Mouse (Mus musculus): ENCODE data around the gene Mllt3. TPM values are rescaled to one million over a fixed set of nuclear protein-coding genes. Genes with fewer than 3 reads are reported as not detected.

Gene Mllt3
- polyA plus RNA-seq (2014; fragmentation: Nextera tagmentation; extraction: Ambion mirVana), result 72.4 and 77.3 TPM in 2 replicates

DNA sequence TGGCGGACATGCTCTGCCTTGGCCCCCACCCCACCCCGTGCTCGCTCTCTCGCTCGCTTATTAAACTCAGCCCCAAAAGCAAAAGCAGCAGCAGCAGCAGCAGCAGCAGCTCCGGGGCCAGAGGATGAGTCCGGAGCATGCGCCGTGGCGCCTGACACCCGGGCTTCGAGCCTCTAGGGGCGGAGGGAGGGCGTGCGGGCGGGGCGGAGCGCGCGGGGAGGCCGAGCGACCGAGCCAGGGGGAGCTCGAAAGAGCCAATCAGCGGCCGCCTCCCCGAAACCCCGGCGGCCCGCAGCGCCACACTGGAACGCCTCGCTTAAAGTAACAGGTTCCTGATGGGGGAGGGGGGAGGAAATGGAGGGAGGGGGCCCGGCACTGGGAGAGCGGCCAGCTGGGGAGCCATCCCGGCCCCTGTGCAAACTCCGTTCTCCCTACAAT is at the start of gene Mllt3:
Gene Mllt3 (minus strand): TSS at position 149 of the 438 bp plus-strand sequence.
- Histone ChIP-seq H3K4me1 (ENCODE audit: control insufficient read depth, insufficient read depth, low read length) (peaks cover 13% of the 10 kb centered on the region), H3K9me3 (ENCODE audit: control insufficient read depth, low read length) (no peaks in the 10 kb centered on the region), H3K4me2 (ENCODE audit: low read depth) (peak within 1 kb of the TSS; percentile 81), H3K27me3 (ENCODE audit: control insufficient read depth, insufficient read depth, low read length) (no peaks in the 10 kb centered on the region), H3K27ac (ENCODE audit: low read depth, low read length) (peak within 1 kb of the TSS; percentile 95), H3K9ac (ENCODE audit: low read length) (peak within 1 kb of the TSS; percentile 91), H3K4me3 (ENCODE audit: low read depth, low read length) (peak within 1 kb of the TSS; percentile 79), H3K36me3 (ENCODE audit: control insufficient read depth, insufficient read depth, low read length) (no peaks in the 10 kb centered on the region; the same call in 1 of the 2 replicates)
- WGBS, result under 1% methylated on average over 26 of the region's 37 CpGs
- DNase-seq (ENCODE audit: low spot score), result peak; percentile 98
- peak; percentile 88 for ATAC-seq (ENCODE audit: insufficient read depth, low FRiP score, low TSS enrichment)

DNA sequence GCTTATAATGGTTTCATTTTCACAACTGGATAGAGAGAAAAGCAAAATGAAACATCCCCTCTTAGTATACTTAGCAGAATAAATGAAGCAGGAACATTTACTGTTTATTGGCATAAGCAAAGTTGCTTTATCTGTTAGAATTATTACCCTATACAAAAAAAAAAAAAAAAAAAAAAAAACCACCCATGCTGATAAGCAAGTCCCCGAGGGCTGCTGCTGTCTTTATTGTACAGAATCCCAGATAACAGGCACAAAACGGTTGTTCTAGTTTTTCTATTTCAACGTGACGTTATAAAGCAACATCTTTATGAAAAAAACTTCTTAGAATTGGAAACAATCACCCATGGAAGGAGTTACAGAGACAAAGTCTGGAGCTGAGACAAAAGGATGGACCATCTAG is 49.2 kb upstream of the Mllt3 start:
- ATAC-seq (ENCODE audit: insufficient read depth, low FRiP score, low TSS enrichment) (no peak), DNase-seq (ENCODE audit: low spot score) (no peak)
- no peak overlapping the region for H3K9ac ChIP-seq (ENCODE audit: low read length)
- no peak overlapping the region for H3K4me3 ChIP-seq (ENCODE audit: low read depth, low read length)
- H3K9me3 ChIP-seq (ENCODE audit: control insufficient read depth, low read length), result no peaks in the 10 kb centered on the region
- no peaks in the 10 kb centered on the region for H3K27me3 ChIP-seq (ENCODE audit: control insufficient read depth, insufficient read depth, low read length)
- 88% methylated on average over 4 of the region's 4 CpGs for WGBS
- no peak overlapping the region for H3K27ac ChIP-seq (ENCODE audit: low read depth, low read length)
- no peaks in the 10 kb centered on the region for H3K36me3 ChIP-seq (ENCODE audit: control insufficient read depth, insufficient read depth, low read length)
- H3K4me2 ChIP-seq (ENCODE audit: low read depth), result no peak overlapping the region
- H3K4me1 ChIP-seq (ENCODE audit: control insufficient read depth, insufficient read depth, low read length), result no peaks in the 10 kb centered on the region

DNA sequence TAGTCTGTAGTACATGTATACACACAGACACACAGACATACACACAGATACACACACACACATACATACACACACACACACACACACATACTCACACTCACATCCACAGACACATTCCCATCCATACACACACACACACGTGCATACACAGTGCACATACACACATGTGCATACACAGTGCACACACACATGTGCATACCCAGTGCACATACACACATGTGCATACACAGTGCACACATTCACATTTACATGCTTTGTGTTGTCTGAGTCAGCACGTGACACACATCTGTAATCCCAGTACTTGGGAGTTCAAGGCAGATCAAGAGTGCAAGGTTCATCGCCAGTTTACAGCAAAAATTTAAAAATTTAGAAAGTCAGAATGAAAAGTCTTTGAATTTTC is 48.7 kb upstream of the Mllt3 start:
- ATAC-seq (ENCODE audit: insufficient read depth, low FRiP score, low TSS enrichment) (no peak), DNase-seq (ENCODE audit: low spot score) (no peak)
- H3K36me3 ChIP-seq (ENCODE audit: control insufficient read depth, insufficient read depth, low read length), result no peaks in the 10 kb centered on the region
- H3K27ac ChIP-seq (ENCODE audit: low read depth, low read length), result no peak overlapping the region
- H3K4me1 ChIP-seq (ENCODE audit: control insufficient read depth, insufficient read depth, low read length), result no peaks in the 10 kb centered on the region
- H3K27me3 ChIP-seq (ENCODE audit: control insufficient read depth, insufficient read depth, low read length), result no peaks in the 10 kb centered on the region
- no peak overlapping the region for H3K4me3 ChIP-seq (ENCODE audit: low read depth, low read length)
- 95% methylated on average over 3 of the region's 3 CpGs for WGBS
- H3K9ac ChIP-seq (ENCODE audit: low read length), result no peak overlapping the region
- H3K9me3 ChIP-seq (ENCODE audit: control insufficient read depth, low read length), result no peaks in the 10 kb centered on the region
- H3K4me2 ChIP-seq (ENCODE audit: low read depth), result no peak overlapping the region

DNA sequence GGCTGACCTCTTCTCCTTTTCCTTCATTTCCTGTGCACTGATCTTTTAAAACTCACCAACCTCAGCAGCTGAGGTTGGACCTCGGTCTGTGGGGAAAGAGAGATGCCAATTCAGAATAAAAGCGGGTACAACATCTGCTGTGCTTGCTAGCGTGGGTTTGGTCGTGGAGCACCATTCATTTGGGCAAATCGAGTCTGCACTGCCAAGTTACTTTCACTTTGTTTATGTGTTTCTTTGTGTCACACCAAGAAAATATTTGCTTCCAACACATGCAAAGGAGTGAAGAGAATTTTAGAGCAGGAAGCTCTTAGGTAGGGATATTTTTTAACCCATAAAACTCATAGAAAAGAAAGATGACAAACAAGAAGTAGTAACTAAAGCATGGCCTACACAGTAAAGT is 48.3 kb upstream of the Mllt3 start:
- WGBS, result 77% methylated on average over 5 of the region's 5 CpGs
- ATAC-seq (ENCODE audit: insufficient read depth, low FRiP score, low TSS enrichment) (no peak), DNase-seq (ENCODE audit: low spot score) (no peak)
- no peaks in the 10 kb centered on the region for H3K36me3 ChIP-seq (ENCODE audit: control insufficient read depth, insufficient read depth, low read length)
- H3K9ac ChIP-seq (ENCODE audit: low read length), result no peak overlapping the region
- no peak overlapping the region for H3K4me2 ChIP-seq (ENCODE audit: low read depth)
- H3K9me3 ChIP-seq (ENCODE audit: control insufficient read depth, low read length), result no peaks in the 10 kb centered on the region
- H3K27ac ChIP-seq (ENCODE audit: low read depth, low read length), result no peak overlapping the region
- no peak overlapping the region for H3K4me3 ChIP-seq (ENCODE audit: low read depth, low read length)
- H3K27me3 ChIP-seq (ENCODE audit: control insufficient read depth, insufficient read depth, low read length), result no peaks in the 10 kb centered on the region
- no peaks in the 10 kb centered on the region for H3K4me1 ChIP-seq (ENCODE audit: control insufficient read depth, insufficient read depth, low read length)

DNA sequence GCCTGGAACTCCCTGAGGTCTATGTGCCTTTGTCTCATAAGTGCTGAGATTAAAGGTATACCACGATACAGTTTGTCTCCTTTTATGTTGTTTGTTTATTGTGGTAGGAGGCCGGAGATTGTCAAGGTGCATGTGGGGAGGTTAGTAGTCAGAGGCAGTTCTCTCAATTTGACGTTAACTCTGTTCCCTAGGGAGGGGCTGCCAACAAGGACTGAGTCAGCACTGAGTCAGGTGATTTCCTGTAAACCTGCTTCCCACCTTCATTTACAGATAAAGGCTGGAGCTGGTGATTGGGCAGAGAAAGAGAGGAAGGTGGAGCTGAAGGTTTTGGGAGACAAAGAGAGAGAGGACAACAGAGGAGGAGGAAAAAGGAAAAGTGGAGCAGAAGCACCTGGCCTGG is 45.8 kb upstream of the Mllt3 start:
- Histone ChIP-seq H3K4me3 (ENCODE audit: low read depth, low read length) (no peak overlapping the region), H3K4me2 (ENCODE audit: low read depth) (no peak overlapping the region), H3K4me1 (ENCODE audit: control insufficient read depth, insufficient read depth, low read length) (0 out of 2 replicates have a peak, but pooled peaks cover 2% of the 10 kb centered on the region), H3K9me3 (ENCODE audit: control insufficient read depth, low read length) (no peaks in the 10 kb centered on the region), H3K9ac (ENCODE audit: low read length) (no peak overlapping the region), H3K36me3 (ENCODE audit: control insufficient read depth, insufficient read depth, low read length) (no peaks in the 10 kb centered on the region), H3K27ac (ENCODE audit: low read depth, low read length) (no peak overlapping the region), H3K27me3 (ENCODE audit: control insufficient read depth, insufficient read depth, low read length) (no peaks in the 10 kb centered on the region)
- 70% methylated on average over 3 of the region's 3 CpGs for WGBS
- DNase-seq (ENCODE audit: low spot score), result no peak
- no peak for ATAC-seq (ENCODE audit: insufficient read depth, low FRiP score, low TSS enrichment)

DNA sequence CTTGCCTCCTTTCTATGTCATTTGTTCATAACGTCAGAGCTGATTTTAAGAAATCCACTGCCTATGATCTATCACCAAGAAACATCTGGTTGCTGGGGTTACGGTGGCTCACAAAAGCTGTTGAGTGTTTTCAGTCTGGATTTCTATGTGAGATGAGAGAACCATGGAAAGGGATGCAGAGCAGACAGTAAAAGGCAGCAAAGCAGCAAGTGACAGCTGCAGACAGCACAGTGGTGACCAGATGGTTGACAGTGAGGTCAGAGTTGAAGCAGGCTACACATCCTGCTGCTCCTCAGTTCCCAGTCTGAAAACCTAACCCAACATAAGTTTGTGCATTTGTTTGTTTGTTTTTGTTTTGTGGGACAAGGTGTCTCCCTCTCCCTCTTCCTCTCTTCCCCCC is 42.2 kb upstream of the Mllt3 start:
- Histone ChIP-seq H3K9ac (ENCODE audit: low read length) (no peak overlapping the region), H3K4me1 (ENCODE audit: control insufficient read depth, insufficient read depth, low read length) (0 out of 2 replicates have a peak, but pooled peaks cover 2% of the 10 kb centered on the region), H3K9me3 (ENCODE audit: control insufficient read depth, low read length) (no peaks in the 10 kb centered on the region), H3K27me3 (ENCODE audit: control insufficient read depth, insufficient read depth, low read length) (no peaks in the 10 kb centered on the region), H3K27ac (ENCODE audit: low read depth, low read length) (no peak overlapping the region), H3K4me2 (ENCODE audit: low read depth) (no peak overlapping the region), H3K36me3 (ENCODE audit: control insufficient read depth, insufficient read depth, low read length) (no peaks in the 10 kb centered on the region), H3K4me3 (ENCODE audit: low read depth, low read length) (no peak overlapping the region)
- DNase-seq (ENCODE audit: low spot score) (no peak), ATAC-seq (ENCODE audit: insufficient read depth, low FRiP score, low TSS enrichment) (no peak)
- 76% methylated on average over 2 of the region's 2 CpGs for WGBS

DNA sequence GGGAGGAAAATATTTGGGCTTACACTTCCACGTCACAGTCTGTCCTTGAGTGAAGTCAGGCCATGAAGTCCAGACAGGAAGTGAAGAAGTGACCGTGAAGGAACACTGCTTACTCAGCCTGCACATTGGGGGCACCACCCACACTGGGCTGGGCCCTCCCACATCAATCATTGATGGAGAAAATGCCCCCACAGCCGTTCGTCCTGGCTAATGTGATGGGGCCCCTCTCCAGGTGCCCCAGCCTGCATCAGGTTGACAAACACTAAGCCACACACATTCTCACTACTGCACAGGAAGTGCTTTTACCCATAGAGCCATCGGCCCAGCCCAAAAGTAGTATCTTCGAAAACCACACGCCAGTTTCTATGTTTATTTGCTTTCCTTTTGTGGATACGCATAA is 13.1 kb upstream of the Mllt3 start:
- Histone ChIP-seq H3K36me3 (ENCODE audit: control insufficient read depth, insufficient read depth, low read length) (no peaks in the 10 kb centered on the region), H3K4me1 (ENCODE audit: control insufficient read depth, insufficient read depth, low read length) (no peaks in the 10 kb centered on the region), H3K27ac (ENCODE audit: low read depth, low read length) (no peak overlapping the region), H3K4me3 (ENCODE audit: low read depth, low read length) (no peak overlapping the region), H3K27me3 (ENCODE audit: control insufficient read depth, insufficient read depth, low read length) (no peaks in the 10 kb centered on the region), H3K9ac (ENCODE audit: low read length) (no peak overlapping the region), H3K4me2 (ENCODE audit: low read depth) (no peak overlapping the region), H3K9me3 (ENCODE audit: control insufficient read depth, low read length) (no peaks in the 10 kb centered on the region; the same call in 1 of the 2 replicates)
- ATAC-seq (ENCODE audit: insufficient read depth, low FRiP score, low TSS enrichment), result no peak
- 78% methylated on average over 8 of the region's 8 CpGs for WGBS
- DNase-seq (ENCODE audit: low spot score), result no peak

DNA sequence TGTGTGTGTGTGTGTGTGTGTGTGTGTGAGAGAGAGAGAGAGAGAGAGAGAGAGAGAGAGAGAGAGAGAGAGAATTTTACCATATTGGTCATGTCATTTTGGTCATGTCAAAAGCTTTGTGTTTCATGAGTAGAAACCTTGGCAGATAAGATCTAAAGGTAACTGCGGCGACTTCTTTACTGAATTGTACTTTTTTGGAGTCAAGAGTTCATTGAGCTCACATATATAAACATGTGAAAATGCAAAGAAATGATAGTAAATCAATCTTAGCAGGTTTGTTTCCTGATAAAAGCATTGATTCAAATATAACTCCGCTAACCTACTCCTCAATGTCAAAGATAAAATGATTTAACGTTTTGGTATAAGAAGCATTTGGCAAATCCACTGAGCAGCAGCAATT is 12.0 kb upstream of the Mllt3 start:
- WGBS, result 91% methylated on average over 4 of the region's 4 CpGs
- H3K27me3 ChIP-seq (ENCODE audit: control insufficient read depth, insufficient read depth, low read length), result no peaks in the 10 kb centered on the region
- ATAC-seq (ENCODE audit: insufficient read depth, low FRiP score, low TSS enrichment), result no peak

DNA sequence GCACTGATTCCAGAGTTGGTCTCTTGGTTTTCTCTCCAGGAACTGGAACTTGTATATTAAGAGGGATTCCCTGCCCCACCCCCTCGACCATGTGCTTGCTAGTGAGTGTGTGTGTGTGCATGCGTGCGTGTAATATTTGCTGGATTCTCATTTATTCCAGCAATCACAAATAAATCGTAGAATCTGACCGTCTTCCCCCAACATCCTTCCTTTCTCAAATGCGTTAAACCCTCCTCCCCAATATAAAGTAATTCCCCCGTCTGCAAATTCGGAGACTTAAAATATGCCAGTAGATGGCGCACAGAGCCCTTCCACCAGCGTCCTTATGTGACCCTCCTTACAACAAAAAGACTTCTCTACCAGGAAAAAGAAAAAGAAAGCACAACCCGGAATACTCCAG is 2.2 kb upstream of the Mllt3 start:
- WGBS, result 1% methylated on average over 11 of the region's 11 CpGs
- H3K9me3 ChIP-seq (ENCODE audit: control insufficient read depth, low read length), result no peaks in the 10 kb centered on the region
- peaks cover 8% of the 10 kb centered on the region; the same call in 1 of the 2 replicates for H3K4me1 ChIP-seq (ENCODE audit: control insufficient read depth, insufficient read depth, low read length)
- no peaks in the 10 kb centered on the region for H3K27me3 ChIP-seq (ENCODE audit: control insufficient read depth, insufficient read depth, low read length)
- no peaks in the 10 kb centered on the region for H3K36me3 ChIP-seq (ENCODE audit: control insufficient read depth, insufficient read depth, low read length)
- H3K9ac ChIP-seq (ENCODE audit: low read length), result no peak overlapping the region
- peak; percentile 66 for DNase-seq (ENCODE audit: low spot score)
- peak overlapping the region; percentile 81 for H3K4me2 ChIP-seq (ENCODE audit: low read depth)
- no peak overlapping the region for H3K27ac ChIP-seq (ENCODE audit: low read depth, low read length)
- ATAC-seq (ENCODE audit: insufficient read depth, low FRiP score, low TSS enrichment), result no peak
- peak overlapping the region; percentile 12; the same call in 1 of the 2 replicates for H3K4me3 ChIP-seq (ENCODE audit: low read depth, low read length)

More for the DNA sequence above, 12.0 kb upstream of the Mllt3 start:
- H3K4me2 ChIP-seq (ENCODE audit: low read depth), result no peak overlapping the region
- H3K9ac ChIP-seq (ENCODE audit: low read length), result no peak overlapping the region
- no peak for DNase-seq (ENCODE audit: low spot score)
- no peaks in the 10 kb centered on the region for H3K4me1 ChIP-seq (ENCODE audit: control insufficient read depth, insufficient read depth, low read length)
- H3K4me3 ChIP-seq (ENCODE audit: low read depth, low read length), result no peak overlapping the region
- no peaks in the 10 kb centered on the region; the same call in 1 of the 2 replicates for H3K9me3 ChIP-seq (ENCODE audit: control insufficient read depth, low read length)
- H3K36me3 ChIP-seq (ENCODE audit: control insufficient read depth, insufficient read depth, low read length), result no peaks in the 10 kb centered on the region
- H3K27ac ChIP-seq (ENCODE audit: low read depth, low read length), result no peak overlapping the region

Data from neural tube, embryonic 11.5 days (tissue).